Mouse (Mus musculus) ES-E14 (cell line): Measurements from ENCODE around the gene Eif2ak4.

ENCODE experiments used
- CHD2 ChIP-seq: IDR thresholded peaks from 2 replicates; pipeline ENCODE4 v1.6.1; 2014; ENCODE audit warnings: mild to moderate bottlenecking, low read depth, low read length, inconsistent platforms
- HCFC1 ChIP-seq: IDR thresholded peaks from 2 replicates; pipeline ENCODE4 v1.6.1; 2012; ENCODE audit warnings: low read length, inconsistent platforms, borderline replicate concordance; ENCODE audit not compliant: insufficient read depth
- ZC3H11A ChIP-seq: IDR thresholded peaks from 2 replicates; pipeline ENCODE4 v1.6.1; 2012; ENCODE audit warnings: low read depth, mild to moderate bottlenecking, inconsistent platforms, low read length, borderline replicate concordance
- ZNF384 ChIP-seq: IDR thresholded peaks from 2 replicates; pipeline ENCODE4 v1.6.1; 2012; ENCODE audit warnings: low read depth, low read length, inconsistent platforms

- no peak for TF ChIP-seq ZC3H11A
- no peak for TF ChIP-seq ZNF384
- no peak for TF ChIP-seq HCFC1
- TF ChIP-seq CHD2 = no peak
Observed at GRCm38 (mm10) chr2:118463480-118463879, 75.1 kb downstream of the Eif2ak4 start.
